Mouse (Mus musculus) kidney, postnatal 25 days (tissue): ENCODE measurements at regions not wholly inside any gene's neighbourhood (a gene's known extent, or its start where the extent isn't known, plus 50 kb on each side); places are given as distances from the start of the nearest gene placed in this dataset.

Experiments
- DNase-seq, 2 experiments: peaks; one replicate each; pipeline ENCODE4 v3.0.0; 2021; ENCODE audit warnings: mixed read lengths in 2 of 2

DNA sequence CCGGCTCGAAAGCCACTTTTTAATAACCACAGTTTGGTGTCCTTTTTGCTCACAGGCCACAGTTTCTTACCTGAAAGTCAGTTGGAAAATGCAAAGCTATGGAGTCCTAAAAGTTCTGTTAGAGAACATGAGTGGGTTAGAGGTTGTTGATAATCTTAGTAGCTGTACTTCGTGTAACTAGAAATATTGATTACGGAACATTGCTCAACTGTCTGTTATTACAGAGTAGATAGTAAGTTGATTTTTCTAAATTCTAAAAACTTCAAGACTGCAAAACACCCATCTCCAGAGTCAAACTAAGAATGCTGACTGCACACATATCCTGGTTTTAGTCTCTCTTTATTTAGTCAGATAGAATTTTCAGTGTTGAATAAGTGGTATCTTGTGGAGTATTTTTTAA, 111.0 kb downstream of the Slc38a4 start:
- no peak for DNase-seq

DNA sequence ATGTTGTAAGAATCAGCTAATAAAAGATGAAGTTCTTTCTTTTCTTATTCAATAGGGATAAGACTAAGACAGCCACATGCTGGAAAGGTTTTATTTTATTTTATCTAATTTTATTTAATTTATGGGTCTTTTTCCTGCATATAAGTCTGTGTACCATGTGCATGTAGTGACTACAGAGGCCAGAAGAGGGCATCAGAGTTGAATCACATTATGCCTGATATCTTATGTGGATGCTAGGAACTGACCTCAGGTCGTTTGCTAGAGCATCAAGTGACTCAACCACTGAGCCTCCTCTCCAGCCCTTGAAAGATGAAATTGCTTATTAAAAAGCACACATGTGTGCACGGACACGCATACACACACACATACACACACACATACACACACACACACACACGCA, 113.1 kb downstream of the Slc38a4 start:
- DNase-seq, result no peak

DNA sequence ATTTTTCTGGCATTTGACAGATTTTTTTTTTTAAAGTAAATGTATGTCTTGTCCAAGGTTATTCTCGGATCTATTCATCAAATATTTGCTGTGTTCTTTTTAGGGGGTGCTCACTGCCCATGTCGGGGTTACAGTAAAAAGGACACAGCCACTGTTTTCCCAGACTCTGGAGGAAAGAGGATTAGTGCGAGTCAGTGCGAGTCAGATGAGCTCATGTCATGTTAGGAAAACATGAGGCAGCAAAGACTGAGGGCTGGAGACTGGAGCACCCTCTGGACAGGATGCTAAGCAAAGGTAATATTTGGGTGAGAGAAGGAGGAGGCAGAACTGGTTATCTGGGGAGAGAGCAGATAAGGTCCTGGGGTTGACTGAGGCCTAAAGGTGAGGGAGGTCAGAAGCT, 117.3 kb downstream of the Slc38a4 start:
- DNase-seq, result no peak

DNA sequence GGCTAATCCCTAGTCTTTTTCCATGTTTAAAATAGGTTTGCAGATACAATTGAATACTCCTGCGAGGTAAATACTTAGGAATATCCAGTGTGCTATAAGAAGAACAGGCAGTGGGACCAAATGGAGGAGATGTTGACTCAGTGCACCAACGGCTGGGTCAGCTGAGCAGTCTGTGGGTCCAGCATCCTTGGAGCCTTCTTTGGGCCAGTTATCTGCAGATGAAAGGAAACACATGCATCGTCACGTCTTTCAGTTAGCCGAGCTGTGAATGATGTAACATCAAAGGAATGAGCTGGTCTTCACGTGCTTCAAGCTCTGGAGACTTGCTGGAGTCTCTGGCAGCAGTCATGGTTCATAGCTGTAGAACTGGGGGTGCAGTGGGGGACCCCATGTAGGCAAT, 118.1 kb downstream of the Slc38a4 start:
- DNase-seq, result no peak

DNA sequence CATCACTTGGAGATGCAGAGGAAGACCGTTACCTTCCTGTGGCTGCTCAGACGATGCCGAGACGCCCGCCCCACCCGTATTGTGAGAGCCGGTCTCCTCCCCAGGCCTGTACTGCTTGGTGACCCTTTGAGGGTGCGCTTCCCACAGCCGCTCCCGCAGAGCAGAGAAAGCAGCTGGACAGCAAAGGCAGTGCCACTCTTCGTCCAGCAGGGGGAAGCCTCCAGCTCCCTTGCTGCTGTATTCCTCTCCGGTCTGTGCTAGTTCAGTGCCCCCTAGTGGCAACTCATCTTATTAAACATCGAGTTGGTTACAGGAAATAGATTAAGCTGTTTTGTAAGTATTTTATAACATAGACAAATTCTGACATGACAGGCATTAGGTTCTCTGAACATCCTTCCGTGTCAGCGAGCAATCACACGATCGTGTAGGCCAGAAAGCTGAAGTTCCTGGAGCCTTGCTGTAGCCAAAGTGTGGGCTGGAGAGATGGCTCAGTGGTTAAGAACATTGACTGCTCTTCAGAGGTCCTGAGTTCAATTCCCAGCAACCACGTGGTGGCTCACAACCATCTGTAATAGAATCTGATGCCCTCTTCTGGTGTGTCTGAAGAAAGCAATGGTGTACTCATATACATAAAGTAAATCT, 118.9 kb downstream of the Slc38a4 start:
- peak; percentile 89 to 90 for DNase-seq

DNA sequence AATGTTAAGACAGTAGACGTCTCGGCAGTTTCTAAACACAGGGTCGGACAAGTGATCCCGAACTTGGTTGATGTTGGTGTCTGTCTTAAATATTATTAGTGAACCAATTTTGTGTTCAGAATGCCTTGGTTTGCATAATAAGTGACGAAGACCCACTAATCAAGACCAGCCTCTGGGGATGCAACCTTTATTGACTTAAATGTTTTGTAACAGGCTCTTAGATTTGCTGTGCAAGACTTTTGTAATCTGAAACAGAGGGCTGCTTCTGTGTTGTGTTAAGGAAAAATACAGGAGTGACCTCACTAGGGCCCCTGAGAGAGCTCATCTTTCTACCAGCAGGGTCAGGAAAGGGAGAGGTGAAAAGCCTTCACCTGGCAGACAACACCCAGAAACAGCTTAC, 119.5 kb downstream of the Slc38a4 start:
- DNase-seq, result no peak

DNA sequence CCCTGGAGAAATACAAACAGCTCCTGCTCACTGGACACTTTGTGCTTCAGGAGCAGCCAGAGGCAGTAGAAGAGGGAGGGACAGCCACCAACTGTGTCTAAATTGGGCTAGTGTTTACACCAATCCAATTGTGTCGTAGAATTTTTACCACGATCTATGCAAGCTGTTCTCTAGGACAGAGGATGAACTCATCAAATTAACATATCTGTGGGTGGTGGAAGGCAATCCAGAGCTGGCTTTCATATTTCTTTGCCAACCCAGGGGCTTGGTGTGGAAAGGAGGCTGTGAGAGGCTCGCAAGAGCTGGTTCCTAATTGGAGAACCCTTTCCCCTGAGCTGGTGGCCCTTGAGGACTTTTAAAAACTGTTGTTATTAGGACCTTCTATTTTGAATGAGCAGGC, 122.3 kb downstream of the Slc38a4 start:
- no peak for DNase-seq

DNA sequence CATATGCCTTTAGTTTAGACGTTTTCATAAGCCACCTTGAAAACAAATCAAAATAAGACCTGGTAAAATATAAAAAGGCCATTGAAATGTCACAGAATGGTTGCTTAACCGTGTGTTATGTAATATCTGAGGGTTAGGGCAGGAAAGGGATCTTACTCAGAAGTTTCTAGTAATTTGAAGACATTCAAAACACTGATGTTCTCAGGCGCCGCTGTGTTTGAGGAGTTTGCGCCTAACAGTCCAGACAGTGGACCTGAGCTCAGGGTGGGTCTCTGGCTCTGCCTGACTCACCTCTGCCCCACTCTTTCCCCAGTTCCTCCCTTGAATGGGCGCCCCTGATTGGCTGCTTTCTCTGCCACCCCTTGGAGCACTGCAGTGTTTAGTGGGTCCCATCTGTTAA, 125.2 kb downstream of the Slc38a4 start:
- no peak for DNase-seq

DNA sequence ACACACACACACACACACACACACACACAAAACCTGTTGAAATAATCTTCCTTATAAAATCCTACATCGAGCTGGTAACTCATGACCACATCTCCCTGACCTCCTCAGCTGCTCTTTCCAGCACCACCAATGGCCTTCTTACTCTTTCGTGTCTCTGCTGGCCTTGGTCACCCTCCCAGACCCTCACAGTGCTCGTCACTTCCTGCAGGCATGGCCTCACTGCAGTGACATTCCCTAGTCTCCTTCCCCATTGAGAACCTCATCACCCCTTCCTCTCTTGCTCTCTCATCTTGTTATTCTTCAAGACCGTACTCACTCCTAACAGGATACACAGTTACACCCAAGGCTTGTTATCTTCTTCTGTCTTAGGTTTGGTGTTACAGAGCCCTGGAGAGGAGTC, 126.0 kb downstream of the Slc38a4 start:
- DNase-seq, result no peak

DNA sequence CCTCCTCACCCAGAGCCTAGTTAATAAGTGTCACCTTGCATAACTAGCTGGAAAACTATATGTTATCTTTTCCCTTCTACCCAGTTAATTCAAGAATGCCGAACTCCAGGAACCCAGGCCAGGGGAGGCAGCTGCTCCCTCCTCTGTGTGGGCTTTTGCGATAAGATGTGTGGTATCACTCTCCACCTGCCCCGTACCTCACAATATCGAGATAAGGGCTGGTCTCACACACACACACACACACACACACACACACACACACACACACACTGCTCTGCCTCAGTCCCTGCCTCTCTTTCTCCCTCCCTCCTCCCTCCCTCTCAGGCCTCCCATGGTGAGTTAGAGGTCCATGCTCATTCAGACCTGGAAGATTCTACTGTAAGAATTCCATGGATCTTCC, 127.1 kb downstream of the Slc38a4 start:
- no peak for DNase-seq

DNA sequence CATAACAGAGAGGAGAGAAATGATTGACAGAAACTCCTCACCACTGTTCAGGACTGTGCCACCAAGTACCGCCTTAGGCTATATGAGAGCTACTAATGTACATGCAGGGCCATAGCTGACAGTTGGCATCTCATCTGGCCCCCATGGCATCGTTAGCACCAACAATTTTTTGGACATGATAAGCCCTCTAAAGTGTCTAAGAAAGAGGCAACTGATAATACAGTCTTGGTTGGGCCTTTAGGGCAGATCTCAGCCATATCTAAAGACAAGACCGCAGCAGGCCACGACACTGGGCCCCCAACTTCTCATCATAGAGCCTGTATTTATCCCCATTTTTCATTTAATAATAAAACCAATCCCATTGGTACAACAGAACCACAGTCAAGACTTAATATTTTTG, 128.1 kb downstream of the Slc38a4 start:
- no peak for DNase-seq

DNA sequence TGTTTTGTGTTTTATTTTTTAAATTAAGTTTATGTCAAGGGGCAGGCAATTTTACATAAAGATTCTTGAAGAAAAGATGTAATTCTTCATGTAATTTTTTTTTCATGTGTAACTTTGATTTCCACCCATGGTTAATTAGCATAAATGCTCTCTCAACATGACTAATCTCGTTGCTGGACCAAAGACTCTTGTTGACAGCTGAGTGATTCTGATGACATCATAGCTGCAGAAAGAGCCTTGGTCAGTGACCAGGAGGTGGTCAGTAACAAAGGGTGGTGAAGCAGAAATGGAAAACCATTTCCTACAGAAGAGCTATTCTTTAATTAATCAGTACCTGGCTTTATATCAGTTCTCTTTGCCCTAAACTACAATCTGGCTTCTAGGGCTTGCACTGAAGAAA, 129.1 kb downstream of the Slc38a4 start:
- no peak for DNase-seq

DNA sequence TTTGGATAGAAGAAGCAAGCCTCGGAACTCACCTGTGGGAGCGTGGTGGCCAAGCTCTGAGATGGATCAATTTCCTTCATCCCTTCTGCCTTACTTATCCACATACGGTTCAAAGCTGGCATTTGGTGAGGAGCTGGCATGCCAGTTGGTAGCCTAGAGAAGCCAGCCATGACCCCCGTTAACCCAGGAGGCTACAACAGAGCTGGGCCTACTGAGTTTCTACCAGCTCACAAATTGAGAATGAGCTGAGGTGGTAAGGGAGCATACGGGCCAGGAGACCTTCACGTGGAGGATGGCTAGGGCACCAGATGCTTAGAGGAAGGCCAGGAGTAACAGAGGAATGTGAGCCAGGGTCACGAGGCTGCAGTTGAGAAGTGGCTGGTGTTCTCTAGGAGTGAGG, 139.2 kb downstream of the Slc38a4 start:
- no peak for DNase-seq

DNA sequence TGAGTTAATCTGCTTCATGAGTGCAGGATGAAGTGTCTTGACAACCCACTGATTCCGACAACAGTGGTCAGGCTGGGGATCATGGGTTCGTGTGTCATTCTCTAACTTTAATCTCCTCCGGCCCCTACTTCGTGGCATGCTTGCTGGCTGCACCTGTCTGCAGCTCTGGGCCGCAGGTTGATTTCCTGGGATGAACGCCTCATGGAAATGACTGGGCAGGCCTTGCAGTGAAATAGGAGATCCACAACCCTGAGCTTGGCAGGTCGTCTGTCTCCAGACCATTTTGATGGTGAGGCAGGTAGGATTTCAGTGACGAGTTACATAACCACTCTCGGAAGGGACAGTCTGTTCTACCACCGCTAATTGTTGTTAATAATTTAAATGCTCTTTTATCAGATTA, 140.2 kb downstream of the Slc38a4 start:
- no peak for DNase-seq

DNA sequence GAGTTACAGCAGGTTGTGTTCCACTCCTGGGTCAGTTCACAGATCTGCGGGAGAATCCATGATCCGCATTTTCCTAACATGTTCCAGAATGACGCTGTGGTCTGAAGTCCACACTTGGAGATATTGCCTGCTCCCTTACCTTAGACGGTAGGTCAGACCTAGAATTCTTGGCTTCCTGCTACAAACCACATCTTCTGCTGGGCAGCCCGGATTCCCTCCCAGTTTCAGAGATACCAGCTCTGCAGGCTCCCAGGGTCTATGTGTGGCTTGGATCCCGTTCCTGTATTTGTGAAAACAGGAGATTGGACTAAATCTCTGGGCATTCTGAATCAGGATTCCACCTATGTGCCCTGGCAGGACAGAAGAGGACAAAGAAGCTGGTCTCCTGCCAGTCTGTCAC, 140.8 kb downstream of the Slc38a4 start:
- DNase-seq, result no peak

DNA sequence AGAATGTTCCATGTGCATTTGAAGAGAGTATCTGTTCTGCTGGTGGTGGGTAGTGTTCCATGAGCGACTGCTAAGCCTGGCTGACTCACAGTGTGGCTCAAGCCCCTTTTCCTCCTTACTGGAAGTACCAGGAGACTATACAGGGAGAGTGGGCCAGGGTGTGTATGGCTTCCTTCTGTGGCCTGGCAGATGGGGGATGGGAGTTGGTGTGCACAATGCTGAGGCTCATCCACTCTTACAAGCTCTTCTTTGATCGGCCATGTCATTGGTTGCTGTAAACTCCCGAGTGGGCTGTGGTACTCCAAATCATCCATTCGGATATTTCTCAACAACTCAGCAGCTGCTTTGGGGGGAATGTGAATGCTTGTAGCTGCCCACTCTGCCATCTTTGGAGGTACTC, 150.2 kb downstream of the Slc38a4 start:
- DNase-seq, result no peak

DNA sequence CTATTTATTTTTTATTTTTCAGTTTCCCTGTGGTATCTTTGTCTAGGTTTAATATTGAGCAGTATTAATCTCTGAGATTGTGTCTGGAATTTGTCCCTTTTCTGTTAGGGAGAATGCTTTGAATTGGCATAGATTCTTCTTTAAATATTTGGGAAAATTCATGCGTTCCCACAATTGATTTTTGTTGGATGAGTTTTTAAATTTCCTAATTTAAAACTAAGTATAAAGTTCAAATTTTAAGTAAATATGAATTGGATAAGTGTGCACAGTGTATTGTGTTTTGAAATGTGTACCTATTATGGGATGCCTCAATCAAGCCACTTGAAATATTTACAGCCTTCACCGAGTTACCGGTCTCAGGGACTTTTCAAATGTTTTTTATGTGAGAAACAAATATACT, 152.3 kb downstream of the Slc38a4 start:
- DNase-seq, result no peak

DNA sequence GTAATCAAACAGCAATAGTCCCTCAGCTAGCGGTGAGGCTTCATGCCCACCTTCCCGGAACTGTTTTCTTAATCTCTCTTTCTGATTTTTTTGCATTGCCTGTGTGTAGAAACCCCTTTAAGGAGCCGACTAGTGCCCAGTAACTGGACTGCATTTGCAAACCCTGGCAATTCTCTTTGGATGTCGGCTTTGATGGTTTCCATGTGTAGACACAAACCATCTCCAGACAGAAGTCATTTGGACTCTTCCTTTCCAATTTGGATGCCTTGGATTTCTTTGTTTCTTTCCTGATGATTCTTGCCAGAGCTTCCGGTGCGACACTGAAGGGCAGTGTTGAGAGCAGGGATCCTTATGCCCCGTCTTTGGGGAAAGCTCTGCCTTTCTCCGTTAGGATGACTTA, 153.0 kb downstream of the Slc38a4 start:
- DNase-seq, result no peak

DNA sequence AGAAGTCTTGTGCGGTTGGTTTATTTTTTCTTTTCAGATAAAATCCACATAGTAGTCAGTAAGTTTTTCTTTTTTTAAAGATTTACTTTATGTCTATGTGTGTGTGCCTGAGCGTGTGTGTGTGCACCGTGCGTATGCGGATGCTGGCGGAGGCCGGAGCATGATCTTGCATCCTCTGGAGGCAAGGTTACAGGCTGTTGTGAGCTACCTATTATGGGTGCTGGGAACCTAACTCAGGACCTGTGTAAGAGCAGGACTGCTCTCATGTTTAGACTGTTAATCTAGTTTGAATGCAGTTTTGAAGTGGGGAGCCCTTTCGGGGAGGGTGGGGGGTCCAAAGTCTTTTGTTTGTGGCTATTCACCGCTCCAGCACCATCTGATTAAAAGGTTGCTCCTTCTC, 154.1 kb downstream of the Slc38a4 start:
- DNase-seq, result no peak

DNA sequence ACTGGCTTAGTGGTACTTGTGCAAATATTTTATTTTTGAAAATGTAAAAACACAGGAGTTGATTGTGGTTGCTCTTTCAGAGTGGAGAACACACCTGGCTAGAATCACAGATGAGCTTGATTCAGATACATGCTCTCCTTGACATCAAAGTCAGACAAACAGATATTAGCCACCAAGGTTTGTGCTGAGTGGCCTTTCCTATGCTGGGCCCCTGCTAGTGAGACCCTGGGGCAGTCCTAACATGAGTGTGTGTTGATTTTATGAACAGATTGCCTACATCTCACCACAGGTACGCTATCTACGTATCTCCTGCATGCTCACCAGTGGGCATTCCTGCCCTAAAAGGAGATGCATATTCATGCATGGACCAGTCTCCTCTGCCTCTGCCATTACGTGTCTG, 157.5 kb downstream of the Slc38a4 start:
- no peak for DNase-seq

DNA sequence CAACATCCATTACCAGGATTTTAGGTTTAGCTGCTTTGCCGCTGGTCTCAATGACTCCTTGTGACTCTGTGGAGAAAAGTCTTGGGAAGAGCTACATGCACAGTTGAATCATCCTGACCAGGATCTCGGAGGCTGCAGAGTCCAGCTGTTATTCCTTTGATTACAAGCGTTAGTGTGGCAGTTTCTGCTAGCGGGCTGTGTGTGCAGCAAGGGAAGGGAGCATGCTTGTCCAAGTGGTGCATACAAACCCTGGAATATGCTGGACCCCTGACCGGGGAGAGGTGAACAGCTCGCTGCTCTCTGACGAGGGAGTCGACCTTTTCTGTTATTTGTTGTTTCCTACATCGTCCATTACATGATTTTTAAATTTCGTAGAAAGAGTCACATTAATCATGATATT, 170.9 kb downstream of the Slc38a4 start:
- DNase-seq, result no peak

DNA sequence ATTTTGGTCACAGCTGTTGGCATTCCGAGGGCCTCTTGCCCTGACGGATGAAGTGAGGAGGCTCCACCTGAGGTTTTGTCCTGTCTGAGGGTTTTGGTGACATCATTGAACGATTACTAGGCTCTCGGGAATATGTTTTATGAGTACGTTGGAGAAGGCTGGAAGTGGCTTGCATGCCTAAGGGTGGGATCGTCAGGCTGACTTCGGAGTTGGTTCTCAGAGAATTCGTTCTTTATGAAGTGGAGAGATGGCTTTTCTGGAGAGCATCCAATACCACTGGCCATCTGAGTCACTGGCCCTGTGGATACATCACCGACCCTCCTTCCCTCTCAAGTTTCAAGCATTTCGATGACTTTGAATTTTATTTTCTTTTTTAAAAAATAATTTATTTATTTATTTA, 172.0 kb downstream of the Slc38a4 start:
- DNase-seq, result no peak

DNA sequence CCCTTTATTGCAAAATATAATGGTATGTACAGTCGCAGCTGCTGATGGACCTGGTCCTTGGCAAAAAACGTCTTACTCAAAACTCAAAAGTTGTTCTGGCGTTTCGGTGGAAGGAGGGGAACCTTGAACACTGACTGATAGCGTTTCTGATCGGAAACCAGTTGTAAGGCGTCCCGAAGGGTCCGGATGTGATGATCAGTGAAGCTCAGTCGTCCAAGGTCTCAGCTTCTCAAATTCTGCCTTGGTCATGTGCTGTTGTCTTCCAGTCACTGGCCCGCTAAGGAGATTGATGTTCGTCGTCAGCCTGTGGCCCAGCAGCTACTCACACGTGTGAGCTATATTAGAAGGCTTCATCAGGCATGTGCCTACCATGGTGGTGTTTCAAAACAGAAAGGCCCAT, 173.5 kb downstream of the Slc38a4 start:
- no peak for DNase-seq

DNA sequence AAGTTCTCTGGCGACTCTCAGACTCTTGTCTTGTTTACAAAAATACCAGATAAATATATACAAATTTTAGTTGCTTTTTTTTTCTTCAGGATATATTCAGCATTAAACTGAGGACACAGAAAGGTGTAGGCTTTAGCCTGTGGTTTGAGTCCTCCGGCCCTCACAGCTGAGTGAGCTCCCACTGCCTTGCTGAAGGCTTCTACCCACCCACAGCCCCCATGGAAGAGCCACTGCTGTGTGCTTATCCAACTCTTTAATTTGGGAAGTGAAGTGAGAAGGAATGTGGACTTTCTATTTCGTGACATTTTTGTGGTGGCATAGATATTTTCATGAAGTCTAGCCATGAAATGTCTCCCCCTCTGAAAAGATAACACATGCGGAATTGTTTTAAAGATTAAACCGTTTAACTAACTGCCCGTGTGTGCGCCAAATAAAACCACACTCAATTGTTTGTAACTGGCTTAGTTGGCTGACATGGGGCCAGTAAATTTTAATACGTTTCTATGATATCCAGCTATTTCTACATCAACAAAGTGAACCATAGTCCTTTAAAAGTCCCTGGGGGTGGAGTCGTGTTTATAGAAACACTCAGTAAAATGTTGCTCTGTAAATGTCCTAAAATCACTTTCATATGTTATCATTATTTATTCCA, 174.1 kb downstream of the Slc38a4 start:
- DNase-seq, result no peak

DNA sequence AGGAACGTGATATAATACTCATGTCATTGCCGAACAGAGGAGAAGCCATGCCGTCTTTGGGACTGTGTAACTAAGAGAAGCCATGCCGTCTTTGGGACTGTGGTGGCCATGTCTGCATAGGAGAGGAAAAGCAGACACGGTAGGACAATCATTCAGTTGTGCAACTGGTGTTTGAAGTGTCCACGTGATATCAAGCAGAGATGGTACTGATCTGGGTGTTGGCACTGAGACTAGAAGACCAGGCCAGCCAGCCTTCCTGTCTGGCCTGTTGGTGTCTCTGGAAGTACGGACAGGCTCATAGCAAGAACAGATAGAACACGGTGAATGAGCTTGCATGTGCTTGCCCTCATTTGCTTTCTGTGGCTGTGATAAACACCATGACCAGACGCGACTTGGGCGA, 175.7 kb downstream of the Slc38a4 start:
- no peak for DNase-seq
